Mouse (Mus musculus) myocyte (in vitro differentiated cells): ENCODE measurements around the gene Dixdc1. TPM values are rescaled to one million over a fixed set of nuclear protein-coding genes. Genes with fewer than 3 reads are reported as not detected.

ENCODE experiments used
- H3K27me3 ChIP-seq: one replicate; pipeline ENCODE4 v1.6.1; 2011; ENCODE audit not compliant: control insufficient read depth, insufficient read depth, insufficient read length
- H3K36me3 ChIP-seq: one replicate; pipeline ENCODE4 v1.6.1; 2011; ENCODE audit not compliant: control insufficient read depth, insufficient read depth
- H3K4me2 ChIP-seq: one replicate; pipeline ENCODE4 v1.6.1; 2011; ENCODE audit warnings: low read depth, control low read depth
- H3K4me3 ChIP-seq: one replicate; pipeline ENCODE4 v1.5.1; 2011; ENCODE audit warnings: mild to moderate bottlenecking, control low read depth, moderate library complexity
- H3K79me2 ChIP-seq: one replicate; pipeline ENCODE4 v1.6.1; 2011; ENCODE audit not compliant: control insufficient read depth, insufficient read depth
- H3ac ChIP-seq: one replicate; pipeline ENCODE4 v1.6.1; 2011; ENCODE audit not compliant: control insufficient read depth, insufficient read length
- CEBPB ChIP-seq: IDR thresholded peaks from 2 replicates; pipeline ENCODE4 v1.6.1; 2011; ENCODE audit warnings: mild to moderate bottlenecking, moderate library complexity; ENCODE audit not compliant: poor library complexity, insufficient read depth, severe bottlenecking
- E2F4 ChIP-seq: IDR thresholded peaks from one replicate; pipeline ENCODE4 v1.6.1; 2011; ENCODE audit warnings: mild to moderate bottlenecking, control low read depth, moderate library complexity; ENCODE audit not compliant: insufficient read depth
- MAX ChIP-seq: IDR thresholded peaks from one replicate; pipeline ENCODE4 v1.6.1; 2011; ENCODE audit warnings: low read depth, mild to moderate bottlenecking, control low read depth
- MYOD1 ChIP-seq, 3 experiments: IDR thresholded peaks; one replicate each; pipeline ENCODE4 v1.6.1; 2011; ENCODE audit warnings: control low read depth in 2 of 3, low read depth in 2 of 3, mild to moderate bottlenecking in 2 of 3, moderate library complexity in 1 of 3; ENCODE audit not compliant: insufficient read length in 2 of 3, control insufficient read depth in 1 of 3
- MYOG ChIP-seq, 3 experiments: IDR thresholded peaks; one replicate each; pipeline ENCODE4 v1.6.1; 2011; ENCODE audit warnings: control low read depth in 2 of 3, low read depth in 2 of 3, mild to moderate bottlenecking in 2 of 3; ENCODE audit not compliant: insufficient read length in 2 of 3, control insufficient read depth in 1 of 3, insufficient read depth in 1 of 3
- POLR2A ChIP-seq: IDR thresholded peaks from one replicate; pipeline ENCODE4 v1.6.1; 2011; ENCODE audit warnings: low read depth, mild to moderate bottlenecking, control low read depth, moderate library complexity; ENCODE audit not compliant: insufficient read length
- POLR2AphosphoS2 ChIP-seq: IDR thresholded peaks from one replicate; pipeline ENCODE4 v1.6.1; 2011; ENCODE audit warnings: low read depth, control low read depth; ENCODE audit not compliant: insufficient read length
- REST ChIP-seq: IDR thresholded peaks from one replicate; pipeline ENCODE4 v1.6.1; 2011; ENCODE audit warnings: mild to moderate bottlenecking, control low read depth, moderate library complexity; ENCODE audit not compliant: insufficient read depth, insufficient read length
- SRF ChIP-seq: IDR thresholded peaks from one replicate; pipeline ENCODE4 v1.6.1; 2011; ENCODE audit warnings: low read depth; ENCODE audit not compliant: control insufficient read depth, insufficient read length
- TCF12 ChIP-seq: IDR thresholded peaks from one replicate; pipeline ENCODE4 v1.6.1; 2011; ENCODE audit warnings: mild to moderate bottlenecking, control low read depth; ENCODE audit not compliant: poor library complexity, insufficient read depth, severe bottlenecking
- TCF3 ChIP-seq: IDR thresholded peaks from one replicate; pipeline ENCODE4 v1.6.1; 2011; ENCODE audit warnings: low read depth, control low read depth; ENCODE audit not compliant: insufficient read length
- USF1 ChIP-seq: IDR thresholded peaks from one replicate; pipeline ENCODE4 v1.6.1; 2011; ENCODE audit warnings: low read depth, mild to moderate bottlenecking, control low read depth, moderate library complexity
- polyA plus RNA-seq: library from polyadenylated mRNA; unstranded; fragments of >200 nt; fragmentation: generic; extraction: Trizol; gene quantifications from one replicate; pipeline ENCODE4 v1.2.1, GENCODE M21; 2012; ENCODE audit warnings: missing spikeins

Dixdc1 gene
- polyA plus RNA-seq, 1 experiment = 1.1 TPM

DNA sequence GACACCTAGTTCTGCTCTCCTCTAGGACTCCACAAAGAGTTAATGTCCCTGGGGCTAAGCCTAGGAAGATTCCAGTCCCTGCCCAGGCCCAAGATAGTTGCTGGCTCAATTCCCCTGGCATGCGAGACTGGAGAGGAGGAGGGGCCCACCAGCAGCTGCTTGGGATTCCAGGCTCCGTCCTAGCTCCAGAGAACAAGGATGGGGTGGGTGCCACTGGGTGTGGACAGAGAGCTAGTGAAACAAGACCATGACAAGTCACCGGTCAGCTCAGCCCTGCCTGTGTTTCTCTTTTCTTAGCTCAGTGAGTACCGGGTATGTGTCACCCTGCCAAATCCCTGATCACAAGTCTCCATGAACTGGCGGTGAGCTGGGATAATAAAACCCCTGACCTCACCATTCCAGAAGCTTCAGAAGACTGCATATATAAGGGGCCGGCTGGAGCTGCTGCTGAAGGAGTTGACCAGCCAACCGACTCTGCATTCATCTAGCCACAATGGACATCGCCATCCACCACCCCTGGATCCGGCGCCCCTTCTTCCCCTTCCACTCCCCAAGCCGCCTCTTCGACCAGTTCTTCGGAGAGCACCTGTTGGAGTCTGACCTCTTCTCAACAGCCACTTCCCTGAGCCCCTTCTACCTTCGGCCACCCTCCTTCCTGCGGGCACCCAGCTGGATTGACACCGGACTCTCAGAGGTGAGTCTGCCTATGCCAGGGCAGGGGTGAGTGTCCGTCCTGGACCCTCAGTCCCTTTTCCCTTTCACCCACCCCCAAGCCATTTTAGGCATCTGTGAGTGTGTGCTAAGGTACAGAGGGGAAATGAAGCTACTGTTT, 13.7 kb upstream of the Dixdc1 start:
- Histone ChIP-seq H3K4me2 (peak overlapping the region; percentile 87), H3ac (peak overlapping the region; percentile 45), H3K79me2 (peaks cover 10% of the 10 kb centered on the region), H3K27me3 (no peaks in the 10 kb centered on the region), H3K36me3 (peaks cover 12% of the 10 kb centered on the region), H3K4me3 (peak overlapping the region; percentile 76)
- TF ChIP-seq E2F4 (no peak), REST (no peak), TCF12 (peak; percentile 49), CEBPB (no peak), MYOD1 (IDR thresholded peaks at IDR 0.05; ENCODE audit: control insufficient read depth in 1 of 3, insufficient read length in 2 of 3, low read depth in 2 of 3) (peak; percentile 60 to 82 (median 74)), TCF3 (no peak), POLR2AphosphoS2 (peak; percentile 71), MAX (no peak), USF1 (no peak), SRF (no peak), MYOG (IDR thresholded peaks at IDR 0.05; ENCODE audit: control insufficient read depth in 1 of 3, insufficient read depth in 1 of 3, insufficient read length in 2 of 3, low read depth in 2 of 3) (peak; percentile 62 to 93 (median 85)), POLR2A (peak; percentile 69)

DNA sequence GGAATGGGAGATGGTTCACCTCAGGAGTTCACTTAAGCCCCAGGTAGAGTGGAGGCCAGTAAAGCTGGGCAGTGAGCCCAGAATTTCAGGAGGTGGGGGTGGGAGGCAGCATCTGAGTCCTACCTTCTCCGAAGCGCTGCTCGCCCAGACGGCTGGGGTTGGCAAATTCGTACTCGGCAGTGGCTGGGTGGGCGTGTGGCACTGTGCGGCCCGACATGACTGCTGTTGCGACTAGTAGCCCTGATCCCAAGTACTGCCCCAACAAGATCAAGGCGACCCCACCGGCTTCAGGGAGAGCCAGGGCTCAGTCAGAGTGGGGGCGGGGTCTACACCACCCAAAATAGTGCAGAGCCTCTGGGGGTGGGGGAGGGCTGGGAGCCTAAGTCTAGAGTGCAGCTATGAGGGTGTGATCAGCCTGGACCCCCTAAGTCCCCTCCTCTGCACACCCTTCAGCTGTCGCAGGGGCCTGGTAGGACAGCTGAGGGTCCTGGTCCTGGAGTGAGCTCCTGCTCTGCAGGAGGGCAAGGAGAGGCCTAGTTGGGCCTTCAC, 12.8 kb upstream of the Dixdc1 start, which contains the start of gene Hspb2:
Hspb2 (minus strand) TSS at position 301 of the 549 bp plus-strand sequence.
- H3K4me3 ChIP-seq = peak within 1 kb of the TSS; percentile 76
- H3K4me2 ChIP-seq = peak within 1 kb of the TSS; percentile 87
- H3ac ChIP-seq = peak within 1 kb of the TSS; percentile 85
- TF ChIP-seq REST (no peak), MYOD1 (IDR thresholded peaks at IDR 0.05; ENCODE audit: control insufficient read depth in 1 of 3, insufficient read length in 2 of 3, low read depth in 2 of 3) (peak in 2 of 3 experiments; percentile 58 to 77), E2F4 (no peak), CEBPB (no peak), MYOG (IDR thresholded peaks at IDR 0.05; ENCODE audit: control insufficient read depth in 1 of 3, insufficient read depth in 1 of 3, insufficient read length in 2 of 3, low read depth in 2 of 3) (peak in 2 of 3 experiments; percentile 85 to 93), POLR2AphosphoS2 (peak; percentile 36), POLR2A (peak; percentile 75), MAX (no peak), TCF3 (no peak), TCF12 (no peak), SRF (no peak), USF1 (no peak)
- H3K27me3 ChIP-seq = no peaks in the 10 kb centered on the region
- H3K36me3 ChIP-seq = peaks cover 12% of the 10 kb centered on the region
- peaks cover 10% of the 10 kb centered on the region for H3K79me2 ChIP-seq

GRCm38 (mm10) chr9:50751323-50751722, 12.0 kb upstream of the Dixdc1 start, which contains the start of gene Cryab:
Gene Cryab (plus strand): TSS chr9:50751325.
- TF ChIP-seq CEBPB = no peak
- TF ChIP-seq POLR2A = peak; percentile 10
- no peak for TF ChIP-seq TCF12
- TF ChIP-seq E2F4 = no peak
- TF ChIP-seq MYOG (IDR thresholded peaks at IDR 0.05; ENCODE audit: control insufficient read depth in 1 of 3, insufficient read depth in 1 of 3, insufficient read length in 2 of 3, low read depth in 2 of 3) = no peak
- no peak for TF ChIP-seq POLR2AphosphoS2
- no peak for TF ChIP-seq MAX
- TF ChIP-seq SRF = peak; percentile 17
- TF ChIP-seq TCF3 = no peak
- no peak for TF ChIP-seq USF1
- no peaks in the 10 kb centered on the region for H3K27me3 ChIP-seq
- H3K4me2 ChIP-seq = peak within 1 kb of the TSS; percentile 87
- peak within 1 kb of the TSS; percentile 76 for H3K4me3 ChIP-seq
- peaks cover 10% of the 10 kb centered on the region for H3K79me2 ChIP-seq
- H3K36me3 ChIP-seq = peaks cover 4% of the 10 kb centered on the region
- H3ac ChIP-seq = peak within 1 kb of the TSS; percentile 85

DNA sequence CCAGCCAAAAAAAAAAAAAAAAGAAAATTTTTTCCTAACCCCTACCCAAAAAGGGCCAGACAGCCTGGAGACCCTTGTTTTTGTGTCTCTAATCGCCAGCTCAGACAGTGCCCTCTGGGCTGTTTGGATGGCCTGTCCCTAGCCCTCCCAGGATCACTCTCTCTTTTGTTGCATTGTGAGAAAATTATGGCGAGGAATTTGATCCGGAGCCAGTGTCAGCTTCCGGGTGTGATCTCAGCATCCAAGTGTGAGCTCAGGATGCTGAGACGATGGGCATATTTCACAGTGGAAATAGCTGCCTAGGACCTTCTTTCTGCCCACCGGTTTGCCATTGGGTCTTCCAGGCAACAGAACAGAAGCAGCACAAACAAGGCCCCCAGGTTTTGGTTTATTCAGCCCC, 11.4 kb upstream of the Dixdc1 start:
- Histone ChIP-seq H3K27me3 (no peaks in the 10 kb centered on the region), H3ac (peak overlapping the region; percentile 85), H3K4me3 (peak overlapping the region; percentile 76), H3K36me3 (no peaks in the 10 kb centered on the region), H3K79me2 (peaks cover 10% of the 10 kb centered on the region), H3K4me2 (peak overlapping the region; percentile 87)
- no peak for TF ChIP-seq SRF
